Mouse (Mus musculus): Measurements from ENCODE around the gene Dusp27. TPM values are rescaled to one million over a fixed set of nuclear protein-coding genes. Genes with fewer than 3 reads are reported as not detected.

Gene Dusp27
- total RNA-seq, 2 experiments from 2014 or later: 0.45 to 0.54 TPM

DNA sequence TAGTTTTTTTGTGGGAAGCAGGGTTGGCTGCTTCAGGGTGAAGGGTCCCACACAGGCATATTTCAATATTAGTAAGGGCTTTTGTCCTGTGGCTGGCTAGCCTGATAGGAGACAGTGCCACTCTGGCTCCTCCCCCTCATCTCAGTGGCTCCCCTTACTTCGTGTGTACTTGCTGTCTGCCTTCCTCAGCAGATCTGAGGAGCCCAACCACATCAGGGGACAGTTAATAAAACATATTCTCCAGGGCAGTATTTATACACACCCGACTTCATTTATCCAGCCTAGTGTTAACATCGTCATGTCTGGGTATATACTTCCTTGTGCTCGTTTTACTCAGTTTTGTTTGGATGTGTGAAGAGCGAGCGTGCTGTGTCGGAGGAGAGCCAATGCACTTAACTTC, 5.6 kb downstream of the Dusp27 start:
- intact Hi-C loops (cut with DNase I): no loop called here
- DNase-seq (ENCODE audit: extremely low spot score in 1 of 2, low spot score in 2 of 2): no peak

DNA sequence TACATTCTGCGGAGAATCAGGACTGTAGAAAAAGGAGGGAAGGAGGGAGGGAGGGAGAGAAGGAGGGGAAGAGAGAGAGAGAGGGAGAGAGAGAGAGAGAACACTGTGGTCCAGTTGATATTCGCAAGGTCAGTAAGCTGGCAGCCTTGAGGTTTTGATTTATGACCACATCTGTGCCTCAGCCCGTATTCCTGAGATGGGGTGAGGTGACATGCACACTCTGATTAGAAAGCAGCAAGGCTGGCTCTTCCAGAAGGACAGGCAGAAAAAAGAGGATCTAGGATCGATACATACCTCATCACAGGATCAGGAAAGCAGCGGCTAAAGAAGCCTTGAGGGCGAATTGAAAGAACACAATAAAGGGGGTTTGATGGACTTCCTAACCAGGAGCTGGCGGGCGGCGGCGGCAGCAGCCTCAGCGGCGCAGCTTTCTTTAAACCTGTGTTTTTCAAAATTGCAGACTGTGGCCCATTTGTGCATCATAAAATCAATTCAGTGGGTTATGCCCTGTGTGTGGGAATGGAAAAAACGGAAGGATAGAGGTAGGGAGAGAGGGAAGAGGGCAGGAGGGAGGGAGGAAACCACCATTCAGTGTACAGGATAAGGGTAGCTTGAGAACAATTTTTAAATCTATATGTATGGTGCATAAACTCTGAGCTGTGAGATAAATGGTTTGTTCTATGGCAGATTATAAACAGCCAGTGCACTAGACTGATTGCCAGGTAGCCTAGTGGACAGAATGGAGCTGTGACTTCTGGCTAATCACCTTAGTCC, 9.7 kb downstream of the Dusp27 start:
- intact Hi-C loops (cut with DNase I): no loop called here
- no peak for DNase-seq (ENCODE audit: extremely low spot score in 1 of 2, low spot score in 2 of 2)

DNA sequence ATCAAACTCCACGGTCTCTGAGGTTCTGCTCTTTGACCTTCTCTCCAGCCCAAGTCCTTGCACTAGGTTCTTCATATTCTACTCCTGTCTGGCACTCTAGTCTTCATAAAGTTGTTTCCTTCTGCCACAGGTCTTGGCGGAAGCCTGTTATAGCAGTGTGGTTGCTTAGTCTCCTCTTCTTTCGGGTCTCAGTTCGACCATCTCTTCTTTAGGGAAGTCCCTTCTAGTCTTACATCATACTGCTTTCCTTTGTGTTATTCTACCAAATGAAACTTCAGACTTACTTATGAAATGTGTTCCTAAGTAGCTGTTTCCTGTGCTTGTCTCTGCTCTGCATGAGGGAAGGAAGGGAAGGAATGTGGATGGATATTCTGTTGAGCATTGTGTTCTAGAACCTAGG, 12.0 kb downstream of the Dusp27 start:
- DNase-seq (ENCODE audit: extremely low spot score in 1 of 2, low spot score in 2 of 2): no peak
- intact Hi-C loops (cut with DNase I): no loop called here

DNA sequence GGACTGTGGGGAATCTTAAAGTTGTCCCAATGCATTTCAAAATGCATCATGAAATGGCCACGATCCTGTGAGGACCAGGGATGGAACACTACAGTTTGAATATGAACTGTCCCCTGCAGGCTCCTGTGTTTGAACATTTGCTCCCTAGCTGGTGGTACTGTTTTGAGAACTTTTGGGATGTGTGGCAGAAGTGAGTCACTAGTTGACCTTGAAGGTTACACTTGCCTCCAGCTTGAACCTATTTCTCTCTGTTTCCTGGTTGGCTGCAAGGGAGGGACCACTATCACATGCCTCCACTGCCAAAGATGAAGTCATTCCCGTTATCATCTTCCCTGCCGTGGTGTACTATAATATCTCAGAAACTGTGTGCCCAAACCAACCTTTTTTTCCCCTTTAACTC, 12.7 kb downstream of the Dusp27 start:
- no peak for DNase-seq (ENCODE audit: extremely low spot score in 1 of 2, low spot score in 2 of 2)
- intact Hi-C loops (cut with DNase I): no loop called here

DNA sequence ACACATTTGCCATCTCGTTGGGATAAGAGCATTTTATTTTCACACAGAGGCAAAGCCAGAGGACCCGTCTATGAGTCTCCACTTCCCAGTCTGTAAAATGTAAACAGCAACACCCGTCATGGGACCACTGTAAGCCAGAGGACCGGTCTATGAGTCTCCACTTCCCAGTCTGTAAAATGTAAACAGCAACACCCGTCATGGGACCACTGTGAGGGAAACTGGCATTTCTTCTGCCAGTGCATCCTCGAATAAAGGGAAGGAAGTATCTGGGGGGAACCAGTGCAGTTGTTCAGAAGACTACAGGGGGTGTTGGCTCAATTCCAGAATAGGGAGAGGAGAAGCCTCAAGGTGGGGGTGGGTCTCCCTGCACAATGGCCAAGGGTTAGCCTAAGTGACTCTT, 22.3 kb downstream of the Dusp27 start:
- intact Hi-C loops (cut with DNase I): no loop called here
- DNase-seq (ENCODE audit: extremely low spot score in 1 of 2, low spot score in 2 of 2): no peak

DNA sequence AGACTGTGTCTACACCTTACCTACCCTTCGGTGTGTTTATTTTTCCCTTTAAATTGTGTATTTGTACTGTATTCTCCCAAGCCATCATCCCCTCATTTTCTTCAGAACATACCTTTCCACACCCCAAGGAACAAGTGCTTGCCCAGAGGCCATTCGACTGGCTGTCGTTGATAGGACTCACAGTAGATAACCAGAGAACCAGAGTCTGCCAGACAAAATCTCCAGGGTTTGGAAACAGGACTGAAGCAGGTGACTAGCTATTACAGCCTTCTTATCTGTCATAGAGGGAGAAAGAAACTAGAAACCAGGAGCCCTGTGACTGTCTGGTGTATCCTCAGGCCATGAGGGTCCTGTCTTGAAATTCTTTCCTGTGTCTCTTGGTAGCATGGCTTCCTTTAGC, 22.9 kb downstream of the Dusp27 start:
- DNase-seq (ENCODE audit: extremely low spot score in 1 of 2, low spot score in 2 of 2): no peak
- intact Hi-C loops (cut with DNase I): no loop called here

DNA sequence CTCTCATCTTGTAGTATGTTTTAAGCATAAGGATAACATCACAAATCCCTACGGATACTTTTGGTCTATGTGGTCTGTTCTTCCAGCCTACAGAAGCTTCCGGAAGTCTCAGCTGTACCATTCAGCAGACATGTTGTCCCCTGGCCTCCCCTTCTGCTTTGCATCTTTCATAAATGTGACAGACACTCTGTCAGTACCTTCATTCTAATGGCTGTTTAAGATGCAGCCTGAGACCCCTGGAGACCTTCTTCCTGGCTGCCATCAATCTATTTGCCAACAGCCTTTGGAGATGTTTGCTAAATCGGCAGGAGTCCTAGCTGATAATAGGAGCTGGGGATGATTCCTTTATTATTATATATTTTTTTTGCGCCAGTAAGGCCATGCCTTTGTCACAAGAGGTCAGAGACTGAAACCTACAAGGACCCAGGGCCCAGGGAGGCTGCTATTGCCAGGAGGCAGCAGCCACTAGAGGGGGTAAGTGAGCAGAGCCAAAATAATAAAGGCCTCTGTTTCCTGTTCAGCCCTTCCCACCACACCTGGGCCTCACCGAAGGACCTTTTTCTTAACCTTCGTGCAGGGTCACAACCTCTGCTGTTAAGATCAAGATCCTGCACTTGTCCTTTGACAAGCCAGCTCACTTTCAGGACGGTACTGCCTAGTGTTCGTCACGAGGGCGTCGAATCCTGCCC, 24.7 kb downstream of the Dusp27 start:
- no peak for DNase-seq (ENCODE audit: extremely low spot score in 1 of 2, low spot score in 2 of 2)
- intact Hi-C loops (cut with DNase I): no loop called here

DNA sequence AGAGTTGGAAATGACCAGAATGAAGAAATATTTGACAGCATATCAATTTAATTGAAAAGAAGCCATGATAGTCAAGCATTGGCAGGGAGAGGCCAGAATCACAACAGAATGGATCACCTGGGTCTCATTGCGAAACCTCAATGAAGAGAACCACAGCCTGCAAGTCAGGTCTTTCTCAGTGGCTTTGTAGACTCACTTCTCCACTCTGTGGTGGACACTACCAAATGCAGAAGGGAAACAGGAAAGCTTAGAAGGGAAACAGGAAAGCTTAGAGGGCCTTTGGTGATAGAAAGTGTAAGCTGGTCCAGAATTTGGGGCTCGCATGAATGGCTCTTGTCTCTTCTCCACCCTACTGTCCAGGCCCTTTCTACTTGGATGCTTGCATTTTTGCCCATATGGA, 29.6 kb downstream of the Dusp27 start:
- intact Hi-C loops (cut with DNase I): no loop called here
- DNase-seq (ENCODE audit: extremely low spot score in 1 of 2, low spot score in 2 of 2): no peak

DNA sequence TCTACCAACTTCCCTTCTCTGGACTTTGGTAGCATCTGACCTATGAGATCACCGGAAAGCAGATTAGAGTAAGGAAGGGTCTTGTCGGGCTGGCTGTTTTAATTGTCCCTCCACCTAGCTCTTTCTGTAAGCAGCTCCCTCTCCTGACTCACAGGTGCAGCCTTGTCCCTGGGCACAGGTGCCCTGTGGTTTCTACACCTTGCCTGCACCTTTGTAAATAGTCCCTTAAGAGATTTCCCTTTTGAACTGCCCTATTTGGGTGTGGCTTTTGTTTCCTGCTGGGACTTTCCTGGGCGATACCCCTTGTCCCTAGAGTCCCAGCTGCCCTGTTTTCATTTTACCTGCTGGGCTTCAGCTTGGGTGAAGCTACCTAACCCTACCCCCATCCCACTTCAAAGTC, 33.3 kb downstream of the Dusp27 start:
- no peak for DNase-seq (ENCODE audit: extremely low spot score in 1 of 2, low spot score in 2 of 2)
- intact Hi-C loops (cut with DNase I): no loop called here

DNA sequence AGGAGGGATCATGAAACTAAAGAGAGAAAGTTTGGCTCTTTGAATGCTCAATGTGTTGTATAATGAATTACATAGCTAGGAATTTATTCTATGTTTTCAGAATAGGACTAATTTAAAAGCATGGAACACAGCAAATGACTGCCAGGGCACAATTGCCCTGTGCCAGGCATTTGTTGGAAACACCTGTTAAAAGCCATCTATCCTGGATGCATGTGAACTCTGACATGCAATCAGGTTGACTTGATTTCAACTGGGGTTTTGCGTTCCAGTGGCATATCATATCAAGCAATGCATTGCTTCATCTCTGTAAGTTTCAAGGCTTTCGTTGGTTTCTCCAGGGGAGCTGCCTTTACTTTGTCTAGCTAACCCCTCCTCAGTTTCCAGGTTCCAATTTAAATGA, 37.4 kb downstream of the Dusp27 start:
- intact Hi-C loops (cut with DNase I): no loop called here
- DNase-seq (ENCODE audit: extremely low spot score in 1 of 2, low spot score in 2 of 2): no peak

DNA sequence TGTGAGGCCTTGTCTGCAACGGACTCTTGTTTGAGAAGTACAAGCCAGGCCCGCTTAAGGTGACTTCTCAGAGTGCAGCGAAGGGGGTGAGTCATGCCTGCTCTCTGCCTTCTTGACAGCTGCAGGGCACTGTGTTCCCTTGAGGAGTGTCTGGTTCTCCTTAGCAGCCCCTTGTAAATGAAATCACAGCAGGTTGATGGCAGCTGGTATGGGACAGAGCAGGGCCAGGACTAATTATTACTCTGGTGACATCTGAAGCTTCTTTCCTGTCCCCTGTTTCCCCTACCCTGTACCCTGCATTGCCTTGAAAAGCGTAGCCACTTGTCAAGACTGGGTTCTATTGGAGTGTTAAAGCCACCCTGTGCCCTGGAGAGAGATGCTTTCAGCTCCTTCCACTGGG, 38.0 kb downstream of the Dusp27 start:
- intact Hi-C loops (cut with DNase I): no loop called here
- no peak for DNase-seq (ENCODE audit: extremely low spot score in 1 of 2, low spot score in 2 of 2)

DNA sequence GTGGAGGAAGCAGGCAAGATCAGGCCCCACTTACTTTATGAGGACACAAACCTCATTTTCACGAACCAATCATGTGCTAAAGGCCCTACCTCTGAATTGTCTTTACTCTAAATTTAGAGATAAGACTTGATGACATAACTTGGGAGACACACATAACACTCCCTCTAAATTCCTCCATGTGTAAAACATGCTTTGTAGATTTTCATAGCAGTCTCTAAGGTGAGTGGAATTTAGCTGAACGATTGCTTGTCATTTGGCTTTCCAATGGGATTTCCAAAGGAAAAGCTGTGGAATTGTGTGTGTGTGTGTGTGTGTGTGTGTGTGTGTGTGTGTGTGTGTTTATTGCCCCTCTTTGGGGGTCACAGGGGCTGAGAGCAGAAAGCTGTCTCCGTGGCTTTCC, 38.4 kb downstream of the Dusp27 start:
- intact Hi-C loops (cut with DNase I): no loop called here

DNA sequence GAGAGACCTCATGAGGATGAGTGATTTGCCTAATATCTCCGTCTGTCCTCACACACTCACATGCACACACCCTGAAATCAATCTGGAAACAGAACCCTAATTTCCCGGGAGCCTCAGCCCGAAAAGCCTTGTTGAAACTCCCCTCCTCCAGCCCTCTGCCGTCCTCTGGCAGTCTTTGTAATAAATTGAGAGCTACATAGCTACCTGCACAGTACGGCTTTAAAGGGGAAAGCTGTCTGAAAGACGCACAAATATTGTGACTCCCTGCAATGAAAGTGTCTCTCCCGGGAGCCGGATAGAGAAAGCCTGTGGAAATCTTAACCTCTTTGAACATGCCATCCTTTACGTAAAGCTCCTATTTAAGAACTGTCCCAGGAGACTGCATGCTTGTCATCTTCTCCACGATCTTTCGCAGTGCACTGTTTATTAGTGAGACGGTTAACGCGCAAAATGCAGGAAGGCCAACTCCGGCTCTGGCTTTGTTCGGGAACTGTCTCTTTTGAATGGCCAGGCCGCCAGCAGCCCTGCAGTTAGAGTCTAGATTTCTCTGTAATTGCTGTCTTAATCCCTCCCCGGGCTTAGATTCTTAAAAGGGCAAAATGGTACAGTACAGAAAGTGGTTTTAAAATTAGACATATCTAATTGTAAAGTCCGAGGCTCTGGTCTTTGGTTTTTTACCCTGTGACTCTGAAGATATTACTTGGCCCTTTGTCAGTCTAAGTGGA, 39.1 kb downstream of the Dusp27 start:
- no peak for DNase-seq (ENCODE audit: extremely low spot score in 1 of 2, low spot score in 2 of 2)
- intact Hi-C loops (cut with DNase I): no loop called here

More for the DNA sequence above, 38.4 kb downstream of the Dusp27 start:
- no peak for DNase-seq (ENCODE audit: extremely low spot score in 1 of 2, low spot score in 2 of 2)

DNA sequence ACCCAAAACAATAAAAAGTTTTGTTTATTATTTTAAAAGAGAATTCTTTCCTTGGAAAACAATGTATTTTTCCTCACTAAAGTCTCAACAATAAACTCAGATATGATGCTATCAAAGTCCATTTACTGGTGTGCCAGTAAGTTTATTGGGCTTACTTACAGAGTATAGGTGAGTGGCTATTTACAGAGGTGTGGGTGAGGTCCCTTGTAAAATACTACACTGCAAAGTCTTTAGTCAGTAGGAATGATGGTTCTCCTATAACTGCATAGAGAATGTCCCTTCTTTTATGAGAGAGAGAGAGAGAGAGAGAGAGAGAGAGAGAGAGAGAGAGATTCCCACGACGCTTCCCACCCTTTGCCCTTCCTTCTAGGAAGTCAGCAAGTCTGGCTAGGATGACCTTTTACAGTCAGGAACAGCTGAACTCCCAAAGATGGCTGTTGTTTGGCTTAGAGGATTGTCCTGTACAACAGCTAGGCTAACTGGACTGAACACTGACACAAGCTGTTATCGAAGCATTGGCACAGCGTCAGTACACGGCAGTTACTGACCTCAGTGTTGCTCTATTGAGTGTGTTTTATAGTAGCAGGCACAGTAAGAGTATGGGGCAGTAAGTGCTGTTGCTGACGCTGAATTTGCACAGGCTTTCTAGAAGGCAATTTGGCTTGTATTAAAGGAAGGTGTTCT, 50.5 kb downstream of the Dusp27 start:
- no peak for DNase-seq (ENCODE audit: extremely low spot score in 1 of 2, low spot score in 2 of 2)

DNA sequence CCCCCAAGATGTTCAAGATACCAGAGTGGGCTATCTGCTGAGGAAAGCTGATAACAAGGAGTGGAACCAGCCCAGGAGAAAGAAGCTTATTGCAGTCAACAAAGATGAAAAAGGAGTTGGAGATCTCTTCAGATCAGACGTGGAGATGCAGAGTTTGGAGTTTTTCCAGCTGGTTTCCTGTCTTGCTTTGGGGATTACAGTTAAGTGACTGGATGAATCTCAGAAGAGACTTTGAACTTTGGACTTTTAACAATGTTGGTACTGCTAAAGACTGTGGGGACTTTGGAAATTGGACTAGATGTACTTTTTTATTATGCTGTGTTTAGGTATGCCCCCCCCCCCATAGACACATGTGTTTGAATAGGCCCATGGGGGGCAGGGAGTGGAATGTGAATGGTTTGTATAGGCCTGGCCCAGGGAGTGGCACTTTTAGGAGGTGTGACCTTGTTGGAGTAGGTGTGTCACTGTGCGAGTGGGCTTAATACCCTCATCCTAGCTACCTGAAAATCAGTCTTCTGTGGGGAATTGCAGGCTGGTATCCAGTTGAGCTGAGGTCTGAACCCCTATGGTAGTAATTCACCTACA, 59.8 kb downstream of the Dusp27 start:
- intact Hi-C loops (cut with DNase I): no loop called here
- no peak for DNase-seq (ENCODE audit: extremely low spot score in 1 of 2, low spot score in 2 of 2)

More for the DNA sequence above, 50.5 kb downstream of the Dusp27 start:
- intact Hi-C loops (cut with DNase I): no loop called here

DNA sequence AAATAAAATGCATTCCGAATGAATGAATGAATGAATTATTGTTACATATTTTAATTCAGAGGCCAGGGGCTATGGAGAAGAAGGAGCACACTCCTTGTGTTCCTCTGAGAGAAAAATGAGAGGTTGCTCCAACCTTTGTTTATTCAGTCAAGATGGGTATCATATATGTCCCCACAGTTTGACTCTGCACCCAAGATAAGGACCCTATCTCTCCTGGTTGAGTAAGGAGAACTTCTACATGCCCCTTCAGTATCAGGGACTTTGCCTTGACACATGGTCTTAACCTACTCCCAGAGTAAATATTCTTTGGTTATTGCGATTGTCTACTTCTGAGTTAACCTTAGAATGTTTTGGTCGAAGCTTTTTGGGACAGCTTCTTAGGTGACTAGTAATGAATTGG, 63.9 kb downstream of the Dusp27 start:
- intact Hi-C loops (cut with DNase I): no loop called here
- DNase-seq (ENCODE audit: extremely low spot score in 1 of 2, low spot score in 2 of 2): no peak

DNA sequence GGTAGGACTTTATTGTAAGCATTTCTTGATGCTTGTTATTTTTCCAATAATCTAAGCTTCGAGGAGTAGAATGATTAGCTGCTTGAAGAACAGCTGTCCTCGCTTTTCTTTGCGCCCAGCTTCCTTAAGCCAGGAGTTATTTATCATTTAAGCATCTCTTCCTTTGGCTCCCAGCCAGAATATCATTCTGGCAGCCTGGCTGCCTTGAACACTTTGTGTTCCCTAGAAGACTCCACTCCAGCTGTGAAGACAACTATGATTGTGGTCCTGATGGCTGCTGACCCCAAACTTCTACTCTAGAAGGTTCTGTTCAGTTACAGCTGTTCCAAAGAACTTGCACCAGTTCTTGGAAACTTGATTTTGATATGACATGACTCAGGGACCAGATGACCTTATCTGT, 66.2 kb downstream of the Dusp27 start:
- DNase-seq (ENCODE audit: extremely low spot score in 1 of 2, low spot score in 2 of 2): no peak
- intact Hi-C loops (cut with DNase I): no loop called here

DNA sequence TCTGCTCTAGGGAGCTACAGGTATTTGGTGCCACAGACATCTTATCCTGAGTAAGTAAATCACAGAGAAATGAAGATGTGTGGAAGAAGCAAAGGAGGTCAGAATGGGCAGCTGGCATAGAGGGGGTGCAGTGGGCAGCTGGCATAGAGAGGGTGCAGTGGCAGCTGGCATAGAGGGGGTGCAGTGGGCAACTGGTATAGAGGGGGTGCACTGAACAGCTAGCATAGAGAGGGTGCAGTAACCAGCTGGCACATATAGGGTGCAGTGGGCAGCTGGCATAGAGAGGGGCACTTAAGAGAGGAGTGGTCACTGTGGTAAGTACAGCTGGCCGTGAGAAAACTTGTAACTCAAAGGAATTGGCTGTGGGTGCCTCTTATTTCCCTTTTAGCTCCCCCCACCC, 67.3 kb downstream of the Dusp27 start:
- DNase-seq (ENCODE audit: extremely low spot score in 1 of 2, low spot score in 2 of 2): no peak
- intact Hi-C loops (cut with DNase I): no loop called here

DNA sequence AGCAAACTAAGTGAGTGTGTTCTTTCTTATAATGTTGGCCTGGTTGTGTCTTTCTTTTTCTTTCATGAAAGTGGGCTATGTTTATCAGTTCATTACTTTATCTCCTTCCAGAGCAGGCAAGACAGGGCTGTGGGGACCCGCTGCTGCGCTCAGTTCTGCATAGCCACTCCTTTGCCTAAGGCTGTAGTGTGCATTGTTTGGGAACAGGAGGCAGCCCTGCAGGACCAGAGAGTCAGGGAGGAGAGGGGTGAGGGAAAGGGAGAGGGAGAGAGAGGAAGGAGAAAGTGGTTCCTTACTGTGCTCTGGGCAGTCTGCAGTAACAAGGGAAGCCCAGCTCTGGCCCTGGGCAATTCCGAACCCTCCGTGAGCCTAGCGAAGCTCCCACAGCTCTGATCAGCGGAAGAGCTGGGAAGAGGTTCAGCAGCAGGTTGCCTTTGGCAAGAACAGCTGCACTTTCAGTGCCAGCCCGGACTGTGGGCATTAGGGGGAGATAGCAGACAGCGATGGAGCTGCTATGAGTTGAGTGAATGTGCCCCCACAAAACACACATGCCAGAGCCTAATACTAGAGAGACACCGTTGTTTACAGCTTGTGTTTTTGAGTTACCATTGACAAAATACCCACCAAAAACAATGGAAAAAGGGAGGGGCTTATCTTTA, 71.5 kb downstream of the Dusp27 start:
- no peak for DNase-seq (ENCODE audit: extremely low spot score in 1 of 2, low spot score in 2 of 2)
- intact Hi-C loops (cut with DNase I): loop anchor here (5.0 kb wide), 1 partner anchor 96 kb away; no protein-coding TSS in a partner anchor

Measured in left cerebral cortex, postnatal 10 days (tissue).